Mouse (Mus musculus): ENCODE results near the gene Ccdc36. TPM values are rescaled to one million over a fixed set of nuclear protein-coding genes. Genes with fewer than 3 reads are reported as not detected.

The Ccdc36 gene
- total RNA-seq (2021): under 1 TPM in 1 of 2 experiments, not detected in 1; 0.16 TPM
- long read RNA-seq, experiment 1: 0 reads
- long read RNA-seq, experiment 2: 0 reads

GRCm38 (mm10) chr9:108428384-108428783 is at the start of gene Ccdc36:
Ccdc36 (minus strand) TSS chr9:108428484.
- DNase-seq: no peak
- intact Hi-C loops (cut with DNase I; ENCODE audit: low total_unique reads): no loop called here

DNA sequence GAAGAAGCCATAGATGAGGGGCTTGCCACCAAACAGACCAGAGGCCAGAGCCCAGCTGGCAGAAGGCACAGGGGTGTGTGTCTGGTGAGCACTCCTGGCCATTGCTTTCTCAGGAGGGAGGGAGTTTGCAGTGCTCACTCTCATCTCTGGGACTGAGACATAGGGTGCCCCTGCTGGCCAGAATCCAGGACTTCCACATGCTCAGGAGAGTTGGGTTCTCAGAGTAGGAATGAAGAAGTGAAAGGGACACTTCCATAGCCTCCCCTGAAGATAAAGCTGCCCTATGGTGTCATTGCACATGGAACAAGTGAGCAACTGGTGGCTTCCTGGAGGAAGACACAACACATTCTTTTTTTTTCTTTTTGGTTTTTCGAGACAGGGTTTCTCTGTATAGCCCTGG is 46.2 kb upstream of the Ccdc36 start:
- intact Hi-C loops (cut with DNase I; ENCODE audit: low total_unique reads): no loop called here
- no peak for DNase-seq

- intact Hi-C loops (cut with DNase I; ENCODE audit: low total_unique reads): no loop called here
- DNase-seq: no peak
Observed at GRCm38 (mm10) chr9:108469845-108470244, 41.6 kb upstream of the Ccdc36 start.

DNA sequence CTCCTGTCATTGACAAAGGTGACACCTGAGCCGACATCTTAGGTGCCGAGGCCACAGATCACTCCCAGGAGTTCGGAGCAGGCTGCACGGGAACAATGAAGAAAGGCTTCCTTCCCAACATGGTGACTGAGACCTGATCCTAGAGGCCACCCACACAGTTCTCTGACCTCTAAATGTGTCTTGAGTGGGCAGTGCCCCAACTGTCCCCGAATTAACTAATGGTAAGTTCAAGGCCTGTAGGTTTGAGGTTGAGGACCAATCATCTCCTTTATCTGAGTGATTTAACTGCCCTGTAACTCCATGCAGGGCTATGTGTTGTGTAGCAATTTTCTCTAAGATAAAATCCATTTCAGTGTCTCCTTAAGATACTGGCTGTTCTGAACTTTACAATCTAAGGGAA is 41.1 kb upstream of the Ccdc36 start:
- DNase-seq: no peak
- intact Hi-C loops (cut with DNase I; ENCODE audit: low total_unique reads): no loop called here

DNA sequence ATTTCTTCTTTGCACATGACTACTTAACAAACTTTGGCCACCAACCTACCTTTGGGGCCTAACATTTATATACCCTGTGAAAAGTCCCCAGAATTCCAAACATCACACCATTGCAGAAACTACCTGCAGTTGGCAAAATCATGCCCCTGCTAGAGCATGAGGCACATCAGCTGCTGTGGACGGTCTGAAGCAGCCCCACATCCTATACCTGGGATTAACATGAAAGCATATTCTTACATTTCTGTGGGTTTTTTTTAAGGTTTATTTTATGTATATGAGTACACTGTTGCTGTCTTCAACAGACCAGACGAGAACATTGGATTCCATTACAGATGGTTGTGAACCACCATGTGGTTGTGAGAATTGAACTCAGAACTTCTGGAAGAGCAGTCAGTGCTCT is 37.9 kb upstream of the Ccdc36 start:
- intact Hi-C loops (cut with DNase I; ENCODE audit: low total_unique reads): no loop called here
- no peak for DNase-seq

DNA sequence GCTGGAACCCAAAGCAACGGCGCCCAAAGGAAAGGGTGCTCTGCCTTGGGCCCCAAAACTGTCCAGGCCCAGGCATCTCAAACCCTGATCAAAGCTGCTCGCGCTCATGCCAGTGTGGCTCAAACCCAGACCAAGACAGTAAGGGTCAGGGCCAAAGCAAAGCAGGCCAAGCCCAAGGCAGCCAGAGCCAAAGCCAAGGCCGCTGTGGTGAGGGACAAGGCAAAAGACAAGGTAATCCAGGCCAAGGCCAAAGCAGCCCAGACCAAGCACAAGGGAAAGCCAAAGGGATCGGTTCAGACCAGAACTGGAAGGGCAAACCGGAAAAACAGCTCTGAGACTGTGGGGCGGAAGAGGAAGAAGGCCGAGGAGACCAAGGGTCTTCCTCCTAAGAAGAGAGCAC is 35.4 kb upstream of the Ccdc36 start:
- intact Hi-C loops (cut with DNase I; ENCODE audit: low total_unique reads): no loop called here
- DNase-seq: no peak

GRCm38 (mm10) chr9:108462192-108462591 is 33.9 kb upstream of the Ccdc36 start:
- intact Hi-C loops (cut with DNase I; ENCODE audit: low total_unique reads): no loop called here
- no peak for DNase-seq

DNA sequence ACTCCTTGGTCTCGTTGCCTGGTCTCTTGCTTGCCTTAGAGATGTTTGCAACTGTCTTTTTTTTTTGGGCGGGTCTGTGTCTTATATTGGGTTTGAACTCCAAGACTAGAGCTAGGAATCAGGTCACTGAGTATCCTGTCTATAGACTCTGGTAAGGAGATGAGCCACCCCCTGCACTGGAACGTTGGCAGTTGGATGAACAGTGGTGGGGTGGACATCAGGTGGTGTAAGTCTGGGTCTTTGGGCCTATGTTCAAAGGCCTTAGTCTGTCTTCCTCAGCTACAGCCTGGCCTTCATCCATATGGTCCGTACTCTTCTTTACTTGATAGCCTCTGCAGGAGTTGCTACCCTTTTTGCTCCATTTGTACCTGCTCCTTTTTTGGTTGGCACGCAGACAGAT is 33.4 kb upstream of the Ccdc36 start:
- intact Hi-C loops (cut with DNase I; ENCODE audit: low total_unique reads): no loop called here
- DNase-seq: no peak

- DNase-seq: no peak
- intact Hi-C loops (cut with DNase I; ENCODE audit: low total_unique reads): no loop called here
Observed at GRCm38 (mm10) chr9:108461181-108461631, 32.9 kb upstream of the Ccdc36 start, which contains the start of gene Klhdc8b. Klhdc8b (minus strand) TSS chr9:108461581.

DNA sequence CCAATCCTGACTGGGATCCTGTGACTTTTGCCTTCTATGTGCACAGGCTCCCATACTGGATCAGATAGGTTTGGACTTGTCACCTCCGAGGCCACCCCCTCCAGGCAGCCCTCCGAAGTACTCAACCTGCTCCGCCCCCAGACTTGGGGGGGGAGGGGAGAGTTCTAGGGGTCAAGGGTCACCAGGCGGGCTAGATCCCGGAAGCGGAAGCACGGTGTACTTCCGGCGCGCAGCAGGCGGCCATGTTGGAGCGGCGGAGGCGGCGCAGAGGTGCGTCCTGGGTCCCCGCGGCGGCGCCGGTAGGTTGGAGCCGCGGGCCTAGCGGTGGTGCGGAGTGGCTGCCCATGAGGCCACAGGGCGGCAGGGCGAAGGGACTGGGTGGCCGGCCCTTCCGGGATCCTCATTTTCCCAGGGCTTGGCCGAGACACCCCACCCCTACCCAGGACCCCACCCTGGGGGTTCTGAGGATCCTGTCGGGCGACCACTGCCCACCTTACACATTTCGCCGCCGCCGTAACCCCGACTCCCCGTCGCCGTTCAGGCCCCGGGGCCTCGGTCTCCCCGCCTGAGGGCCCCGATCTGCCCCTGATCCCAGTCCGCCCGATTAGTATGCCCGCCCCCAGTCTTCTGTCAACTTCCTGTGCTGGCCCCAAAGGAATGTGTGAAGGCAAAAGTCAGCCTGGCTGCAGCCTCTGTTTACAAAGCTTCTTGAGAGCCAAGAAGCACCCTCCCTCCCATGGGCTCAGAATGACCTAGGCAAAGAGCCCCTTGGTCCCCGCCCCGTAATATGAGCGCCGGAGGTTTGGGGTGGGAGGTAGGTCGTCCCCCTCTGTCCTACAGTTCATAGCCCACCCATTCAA is 32.3 kb upstream of the Ccdc36 start, which contains the start of gene Ccdc71:
Gene Ccdc71, plus strand, starts transcription at position 209 of the 860 bp plus-strand sequence.
- peak; percentile 87 for DNase-seq
- intact Hi-C loops (cut with DNase I; ENCODE audit: low total_unique reads): no loop called here

DNA sequence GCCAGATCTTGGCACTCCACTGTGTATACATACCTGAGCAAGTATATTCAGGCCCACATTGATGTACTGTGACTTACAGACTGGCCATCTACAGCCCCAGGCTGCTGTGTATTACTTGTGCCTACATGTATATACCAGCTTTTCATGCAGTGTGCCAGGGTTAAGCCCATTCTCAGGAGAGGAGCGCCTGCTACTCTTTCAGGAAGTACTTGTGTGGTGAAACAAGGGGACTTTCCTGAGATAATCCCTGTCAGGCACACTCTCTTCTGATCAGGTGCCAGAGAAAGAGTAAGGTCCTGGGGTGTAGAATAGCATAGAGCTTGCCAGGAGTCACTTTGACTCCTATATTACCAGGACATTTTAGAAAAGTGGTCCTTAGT is 31.6 kb upstream of the Ccdc36 start:
- intact Hi-C loops (cut with DNase I; ENCODE audit: low total_unique reads): no loop called here
- no peak for DNase-seq

- no peak for DNase-seq
- intact Hi-C loops (cut with DNase I; ENCODE audit: low total_unique reads): no loop called here
Observed at GRCm38 (mm10) chr9:108456953-108457352, 28.7 kb upstream of the Ccdc36 start.

DNA sequence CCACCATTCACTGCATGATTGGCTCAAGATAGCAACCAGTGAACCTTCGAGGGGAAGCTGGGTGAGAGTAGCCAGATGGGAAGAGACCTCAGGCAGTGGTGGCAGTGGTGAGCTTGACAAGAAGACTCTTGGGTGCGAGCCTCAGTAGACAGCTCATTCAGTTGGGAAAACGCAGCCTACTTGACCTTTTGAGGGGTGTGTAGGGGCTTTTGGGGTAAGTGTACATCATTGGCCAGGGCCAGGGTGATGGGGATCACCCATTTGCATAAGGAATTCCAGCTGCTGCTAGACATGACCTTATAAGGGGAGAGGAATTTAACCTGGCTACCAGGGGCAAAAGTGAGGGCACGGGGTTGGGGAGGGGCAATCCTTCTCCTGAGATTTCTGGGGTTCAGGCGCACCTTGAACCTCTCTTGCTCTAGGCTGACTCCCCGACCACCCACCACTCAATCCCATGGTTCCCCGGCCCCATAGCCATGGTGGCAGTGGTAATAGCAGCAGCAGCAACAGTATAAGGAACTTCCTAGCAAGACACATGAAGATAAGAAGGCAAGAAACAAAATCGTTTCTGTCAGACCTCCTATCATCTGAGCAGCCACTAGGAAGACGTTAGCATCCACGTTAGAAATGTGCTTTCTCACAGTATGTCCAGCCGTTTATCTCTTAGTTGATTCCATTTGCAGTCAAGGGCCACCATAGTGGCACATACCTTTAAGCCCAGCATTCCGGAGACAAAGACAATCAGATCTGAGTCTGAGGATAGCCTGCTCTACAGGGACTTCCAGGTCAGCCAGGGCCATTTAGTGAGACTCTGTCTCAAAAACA is 27.7 kb upstream of the Ccdc36 start:
- intact Hi-C loops (cut with DNase I; ENCODE audit: low total_unique reads): no loop called here
- DNase-seq: no peak

DNA sequence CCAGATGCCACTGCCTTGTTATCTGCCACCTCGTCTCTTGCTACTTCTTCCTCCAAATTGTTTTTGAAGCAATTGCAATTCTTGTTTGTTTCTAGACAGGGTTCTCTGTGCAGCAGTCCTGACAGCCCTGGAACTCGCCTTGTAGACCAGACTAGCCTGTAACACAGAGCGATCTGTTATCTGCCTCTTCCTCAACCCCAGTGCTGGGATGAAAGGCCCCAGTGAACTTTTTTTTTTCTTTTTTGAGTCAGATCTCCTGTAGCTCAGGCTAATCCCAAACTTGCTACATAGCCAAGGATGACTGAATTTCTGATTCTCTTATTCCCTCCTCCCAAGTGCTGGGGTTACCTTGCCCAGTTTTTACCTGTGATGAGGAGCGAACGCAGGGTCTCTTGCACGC is 26.1 kb upstream of the Ccdc36 start:
- intact Hi-C loops (cut with DNase I; ENCODE audit: low total_unique reads): no loop called here
- no peak for DNase-seq

DNA sequence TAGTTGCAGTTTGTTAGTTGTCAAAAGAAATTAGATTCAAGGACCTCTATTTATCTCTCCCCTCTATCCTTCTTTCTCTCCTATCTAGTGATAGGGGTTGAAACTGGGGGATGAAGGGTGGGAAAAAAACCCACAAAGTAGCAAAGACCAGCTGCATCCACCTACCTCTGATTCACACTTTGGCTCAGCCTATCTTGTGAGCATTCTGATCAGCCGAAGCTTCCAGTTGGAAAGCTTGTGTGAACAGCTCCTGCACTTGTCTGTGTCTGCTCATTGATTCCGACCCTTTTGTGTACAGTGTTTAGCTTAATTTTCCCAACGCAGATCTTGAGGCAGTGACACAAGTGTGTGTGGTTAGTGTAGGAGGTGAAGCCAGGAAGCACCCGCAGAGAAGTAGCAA is 25.2 kb upstream of the Ccdc36 start:
- DNase-seq: no peak
- intact Hi-C loops (cut with DNase I; ENCODE audit: low total_unique reads): no loop called here

DNA sequence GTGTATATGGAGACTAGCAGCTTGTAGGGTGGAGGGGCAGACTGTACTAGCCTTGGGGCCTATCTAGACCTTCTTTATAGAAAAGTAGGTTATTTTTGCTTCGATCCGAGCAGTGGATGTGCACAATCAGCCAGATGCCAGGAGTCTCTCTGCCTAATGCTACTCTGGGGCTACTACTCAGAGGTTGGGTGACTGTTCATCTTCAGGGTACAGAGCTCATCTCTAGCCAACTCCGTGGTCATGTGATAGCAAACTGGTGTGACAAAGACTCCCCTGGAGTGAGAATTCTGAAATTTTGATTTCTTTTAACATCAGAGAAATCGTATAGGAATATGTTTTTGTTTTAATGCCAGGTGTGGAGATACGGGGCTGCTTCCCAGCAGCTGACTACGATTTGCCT is 24.6 kb upstream of the Ccdc36 start:
- intact Hi-C loops (cut with DNase I; ENCODE audit: low total_unique reads): no loop called here
- DNase-seq: no peak

GRCm38 (mm10) chr9:108452291-108452906 is 24.1 kb upstream of the Ccdc36 start:
- intact Hi-C loops (cut with DNase I; ENCODE audit: low total_unique reads): no loop called here
- peak; percentile 89 for DNase-seq

GRCm38 (mm10) chr9:108451519-108452160 is 23.4 kb upstream of the Ccdc36 start:
- intact Hi-C loops (cut with DNase I; ENCODE audit: low total_unique reads): no loop called here
- no peak for DNase-seq

DNA sequence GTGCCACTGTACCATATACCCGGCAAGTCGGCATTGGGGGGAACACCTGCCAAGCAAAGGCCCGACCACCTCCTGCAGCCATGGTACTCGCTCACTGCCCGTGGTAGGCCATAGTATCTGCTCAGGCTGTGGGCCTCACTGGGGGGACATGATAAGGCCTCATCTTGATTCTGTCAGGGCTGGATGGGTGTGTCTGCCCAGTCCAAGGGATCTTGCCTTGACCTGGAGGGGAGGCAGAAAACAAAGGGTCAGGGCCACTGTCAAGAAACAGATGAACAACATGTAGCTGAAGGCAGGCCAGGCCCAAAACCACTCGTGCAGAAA is 22.8 kb upstream of the Ccdc36 start:
- intact Hi-C loops (cut with DNase I; ENCODE audit: low total_unique reads): no loop called here
- DNase-seq: no peak
